Mouse (Mus musculus): ENCODE measurements around the gene Prnp. TPM values are rescaled to one million over a fixed set of nuclear protein-coding genes. Genes with fewer than 3 reads are reported as not detected.
A peak's percentile ranks its signal among the peaks of the same experiment; 100 is the strongest.

Gene Prnp
- polyA plus RNA-seq, 1 experiment from 2014 or later = 16.6 TPM

GRCm38 (mm10) chr2:131948916-131949639, 39.4 kb downstream of the Prnp start:
- H3K36me3 ChIP-seq (ENCODE audit: control insufficient read depth, insufficient read depth, low read length) = no peaks in the 10 kb centered on the region
- peaks cover 14% of the 10 kb centered on the region for H3K27me3 ChIP-seq (ENCODE audit: control insufficient read depth, insufficient read depth, low read length)
- no peak overlapping the region for H3K4me3 ChIP-seq (ENCODE audit: low read depth, low read length)
- no peaks in the 10 kb centered on the region for H3K9me3 ChIP-seq (ENCODE audit: control insufficient read depth, low read length)
- no peak overlapping the region for H3K4me2 ChIP-seq (ENCODE audit: low read depth, severe bottlenecking)
- H3K27ac ChIP-seq (replicated peaks; ENCODE audit: low read depth, low read length) = no peak overlapping the region
- DNase-seq (ENCODE audit: low spot score) (no peak), ATAC-seq (ENCODE audit: insufficient number of reproducible peaks, low FRiP score, low TSS enrichment, low read depth) (no peak)
- peaks cover 6% of the 10 kb centered on the region; the same call in 1 of the 2 replicates for H3K4me1 ChIP-seq (ENCODE audit: control insufficient read depth, insufficient read depth, low read length)
- 73% methylated on average over 11 of the region's 11 CpGs for WGBS
- no peak overlapping the region for H3K9ac ChIP-seq (ENCODE audit: low read length)

- no peak for ATAC-seq (ENCODE audit: insufficient number of reproducible peaks, low FRiP score, low TSS enrichment, low read depth)
- Histone ChIP-seq H3K4me1 (ENCODE audit: control insufficient read depth, insufficient read depth, low read length) (peaks cover 6% of the 10 kb centered on the region; the same call in 1 of the 2 replicates), H3K9ac (ENCODE audit: low read length) (no peak overlapping the region), H3K27ac (replicated peaks; ENCODE audit: low read depth, low read length) (no peak overlapping the region), H3K9me3 (ENCODE audit: control insufficient read depth, low read length) (no peaks in the 10 kb centered on the region), H3K4me2 (ENCODE audit: low read depth, severe bottlenecking) (0 out of 2 replicates have a peak overlapping the region, but pooled peaks have one; percentile 12), H3K27me3 (ENCODE audit: control insufficient read depth, insufficient read depth, low read length) (peaks cover 17% of the 10 kb centered on the region), H3K36me3 (ENCODE audit: control insufficient read depth, insufficient read depth, low read length) (no peaks in the 10 kb centered on the region), H3K4me3 (ENCODE audit: low read depth, low read length) (no peak overlapping the region)
- peak; percentile 65 for DNase-seq (ENCODE audit: low spot score)
- 49% methylated on average over 9 of the region's 9 CpGs for WGBS
Measured at GRCm38 (mm10) chr2:131949767-131950597, 40.3 kb downstream of the Prnp start.

GRCm38 (mm10) chr2:131950598-131951095, 40.9 kb downstream of the Prnp start, which contains the start of gene Prnd:
TSS of gene Prnd (plus strand) at chr2:131950861.
- H3K4me3 ChIP-seq (ENCODE audit: low read depth, low read length) = no peak within 1 kb of the TSS
- no peak for ATAC-seq (ENCODE audit: insufficient number of reproducible peaks, low FRiP score, low TSS enrichment, low read depth)
- H3K27me3 ChIP-seq (ENCODE audit: control insufficient read depth, insufficient read depth, low read length) = peaks cover 17% of the 10 kb centered on the region
- DNase-seq (ENCODE audit: low spot score) = no peak
- no peaks in the 10 kb centered on the region for H3K36me3 ChIP-seq (ENCODE audit: control insufficient read depth, insufficient read depth, low read length)
- peaks cover 10% of the 10 kb centered on the region for H3K4me1 ChIP-seq (ENCODE audit: control insufficient read depth, insufficient read depth, low read length)
- WGBS = 2% methylated on average over 11 of the region's 11 CpGs
- no peak within 1 kb of the TSS for H3K27ac ChIP-seq (replicated peaks; ENCODE audit: low read depth, low read length)
- H3K4me2 ChIP-seq (ENCODE audit: low read depth, severe bottlenecking) = 0 out of 2 replicates have a peak within 1 kb of the TSS, but pooled peaks have one; percentile 12
- no peak within 1 kb of the TSS for H3K9ac ChIP-seq (ENCODE audit: low read length)
- no peaks in the 10 kb centered on the region for H3K9me3 ChIP-seq (ENCODE audit: control insufficient read depth, low read length)

- Histone ChIP-seq H3K27ac (replicated peaks; ENCODE audit: low read depth, low read length) (no peak overlapping the region), H3K9ac (ENCODE audit: low read length) (no peak overlapping the region), H3K36me3 (ENCODE audit: control insufficient read depth, insufficient read depth, low read length) (no peaks in the 10 kb centered on the region), H3K27me3 (ENCODE audit: control insufficient read depth, insufficient read depth, low read length) (peaks cover 17% of the 10 kb centered on the region), H3K4me2 (ENCODE audit: low read depth, severe bottlenecking) (no peak overlapping the region), H3K4me3 (ENCODE audit: low read depth, low read length) (no peak overlapping the region), H3K9me3 (ENCODE audit: control insufficient read depth, low read length) (no peaks in the 10 kb centered on the region), H3K4me1 (ENCODE audit: control insufficient read depth, insufficient read depth, low read length) (peaks cover 10% of the 10 kb centered on the region)
- WGBS = 53% methylated on average over 2 of the region's 2 CpGs
- no peak for DNase-seq (ENCODE audit: low spot score)
- no peak for ATAC-seq (ENCODE audit: insufficient number of reproducible peaks, low FRiP score, low TSS enrichment, low read depth)
Measured at GRCm38 (mm10) chr2:131952456-131952855, 42.7 kb downstream of the Prnp start.

- Histone ChIP-seq H3K27ac (replicated peaks; ENCODE audit: low read depth, low read length) (no peak overlapping the region), H3K9ac (ENCODE audit: low read length) (no peak overlapping the region), H3K9me3 (ENCODE audit: control insufficient read depth, low read length) (no peaks in the 10 kb centered on the region), H3K4me3 (ENCODE audit: low read depth, low read length) (no peak overlapping the region), H3K4me2 (ENCODE audit: low read depth, severe bottlenecking) (peak overlapping the region; percentile 39), H3K36me3 (ENCODE audit: control insufficient read depth, insufficient read depth, low read length) (no peaks in the 10 kb centered on the region), H3K4me1 (ENCODE audit: control insufficient read depth, insufficient read depth, low read length) (peaks cover 10% of the 10 kb centered on the region), H3K27me3 (ENCODE audit: control insufficient read depth, insufficient read depth, low read length) (peaks cover 17% of the 10 kb centered on the region)
- WGBS = 14% methylated on average over 29 of the region's 29 CpGs
- DNase-seq (ENCODE audit: low spot score) (peak; percentile 54), ATAC-seq (ENCODE audit: insufficient number of reproducible peaks, low FRiP score, low TSS enrichment, low read depth) (no peak)
Measured at GRCm38 (mm10) chr2:131952961-131953538, 43.3 kb downstream of the Prnp start.

GRCm38 (mm10) chr2:131953711-131954110, 44.0 kb downstream of the Prnp start:
- Histone ChIP-seq H3K36me3 (ENCODE audit: control insufficient read depth, insufficient read depth, low read length) (no peaks in the 10 kb centered on the region), H3K4me2 (ENCODE audit: low read depth, severe bottlenecking) (peak overlapping the region; percentile 39), H3K27ac (replicated peaks; ENCODE audit: low read depth, low read length) (no peak overlapping the region), H3K9me3 (ENCODE audit: control insufficient read depth, low read length) (no peaks in the 10 kb centered on the region), H3K4me3 (ENCODE audit: low read depth, low read length) (no peak overlapping the region), H3K27me3 (ENCODE audit: control insufficient read depth, insufficient read depth, low read length) (peaks cover 17% of the 10 kb centered on the region), H3K4me1 (ENCODE audit: control insufficient read depth, insufficient read depth, low read length) (peaks cover 10% of the 10 kb centered on the region), H3K9ac (ENCODE audit: low read length) (no peak overlapping the region)
- ATAC-seq (ENCODE audit: insufficient number of reproducible peaks, low FRiP score, low TSS enrichment, low read depth) (no peak), DNase-seq (ENCODE audit: low spot score) (no peak)
- 92% methylated on average over 4 of the region's 4 CpGs for WGBS

GRCm38 (mm10) chr2:131954835-131955234, 45.1 kb downstream of the Prnp start:
- H3K4me2 ChIP-seq (ENCODE audit: low read depth, severe bottlenecking) = peak overlapping the region; percentile 41; the same call in 1 of the 2 replicates
- peaks cover 17% of the 10 kb centered on the region for H3K27me3 ChIP-seq (ENCODE audit: control insufficient read depth, insufficient read depth, low read length)
- H3K4me3 ChIP-seq (ENCODE audit: low read depth, low read length) = no peak overlapping the region; the same call in 1 of the 2 replicates
- H3K4me1 ChIP-seq (ENCODE audit: control insufficient read depth, insufficient read depth, low read length) = peaks cover 10% of the 10 kb centered on the region
- H3K9ac ChIP-seq (ENCODE audit: low read length) = no peak overlapping the region
- no peaks in the 10 kb centered on the region for H3K36me3 ChIP-seq (ENCODE audit: control insufficient read depth, insufficient read depth, low read length)
- WGBS = 62% methylated on average over 9 of the region's 9 CpGs
- ATAC-seq (ENCODE audit: insufficient number of reproducible peaks, low FRiP score, low TSS enrichment, low read depth) = no peak
- H3K27ac ChIP-seq (replicated peaks; ENCODE audit: low read depth, low read length) = no peak overlapping the region
- H3K9me3 ChIP-seq (ENCODE audit: control insufficient read depth, low read length) = no peaks in the 10 kb centered on the region
- no peak for DNase-seq (ENCODE audit: low spot score)

GRCm38 (mm10) chr2:131955264-131955663, 45.5 kb downstream of the Prnp start:
- peak overlapping the region; percentile 12; the same call in 1 of the 2 replicates for H3K4me3 ChIP-seq (ENCODE audit: low read depth, low read length)
- no peak overlapping the region for H3K27ac ChIP-seq (replicated peaks; ENCODE audit: low read depth, low read length)
- ATAC-seq (ENCODE audit: insufficient number of reproducible peaks, low FRiP score, low TSS enrichment, low read depth) = no peak
- H3K36me3 ChIP-seq (ENCODE audit: control insufficient read depth, insufficient read depth, low read length) = no peaks in the 10 kb centered on the region
- H3K4me1 ChIP-seq (ENCODE audit: control insufficient read depth, insufficient read depth, low read length) = peaks cover 10% of the 10 kb centered on the region
- peak; percentile 32 for DNase-seq (ENCODE audit: low spot score)
- no peaks in the 10 kb centered on the region for H3K9me3 ChIP-seq (ENCODE audit: control insufficient read depth, low read length)
- 4% methylated on average over 17 of the region's 17 CpGs for WGBS
- H3K4me2 ChIP-seq (ENCODE audit: low read depth, severe bottlenecking) = peak overlapping the region; percentile 41
- H3K9ac ChIP-seq (ENCODE audit: low read length) = no peak overlapping the region
- peaks cover 17% of the 10 kb centered on the region for H3K27me3 ChIP-seq (ENCODE audit: control insufficient read depth, insufficient read depth, low read length)
